Mouse (Mus musculus) hematopoietic stem cell, adult 5-6 weeks (primary cell): ENCODE data around the gene Ano2. TPM values are rescaled to one million over a fixed set of nuclear protein-coding genes. Genes with fewer than 3 reads are reported as not detected.

Experiments used
- ATAC-seq, 2 experiments: fragments of 125-278 bp in 1 of 2; replicated peaks in 1 of 2; 2 replicates each; pipeline ENCODE4 v1.8.0; 2016 to 2017; ENCODE audit warnings: inconsistent platforms in 2 of 2, mild to moderate bottlenecking in 2 of 2, moderate number of reproducible peaks in 2 of 2, low read depth in 1 of 2, moderate TSS enrichment in 1 of 2; ENCODE audit not compliant: low FRiP score in 2 of 2, poor library complexity in 2 of 2, severe bottlenecking in 2 of 2, insufficient read depth in 1 of 2, low TSS enrichment in 1 of 2
- total RNA-seq: library from RNA; stranded (forward); fragments of 172-1452, 232-1000 nt; gene quantifications from 2 replicates; pipeline ENCODE4 v1.2.3, GENCODE M21; 2017

Gene Ano2
- total RNA-seq, 1 experiment from 2014 or later, result not detected

- no peak; a peak in 1 of 4 replicates for ATAC-seq
Measured at GRCm38 (mm10) chr6:125727484-125727911, 37.3 kb downstream of the Ano2 start.

GRCm38 (mm10) chr6:125729471-125729870, 39.3 kb downstream of the Ano2 start:
- no peak for ATAC-seq

GRCm38 (mm10) chr6:125729986-125730535, 39.8 kb downstream of the Ano2 start:
- ATAC-seq, result no peak

GRCm38 (mm10) chr6:125737511-125738285, 47.5 kb downstream of the Ano2 start:
- ATAC-seq, result no peak

- peak; percentile 80 to 84 for ATAC-seq
Measured at GRCm38 (mm10) chr6:125743203-125744100, 53.2 kb downstream of the Ano2 start.

GRCm38 (mm10) chr6:125747322-125747930, 57.2 kb downstream of the Ano2 start:
- ATAC-seq, result no peak

GRCm38 (mm10) chr6:125748646-125749045, 58.4 kb downstream of the Ano2 start:
- ATAC-seq, result no peak

GRCm38 (mm10) chr6:125762851-125763519, 72.8 kb downstream of the Ano2 start:
- no peak for ATAC-seq

- no peak for ATAC-seq
Measured at GRCm38 (mm10) chr6:125773256-125773655, 83.0 kb downstream of the Ano2 start.

GRCm38 (mm10) chr6:125776291-125776690, 86.1 kb downstream of the Ano2 start:
- ATAC-seq, result no peak

- no peak for ATAC-seq
Measured at GRCm38 (mm10) chr6:125802954-125803353, 112.7 kb downstream of the Ano2 start.

- no peak for ATAC-seq
Measured at GRCm38 (mm10) chr6:125803364-125804011, 113.3 kb downstream of the Ano2 start.

- no peak for ATAC-seq
Measured at GRCm38 (mm10) chr6:125808996-125809649, 118.9 kb downstream of the Ano2 start.

GRCm38 (mm10) chr6:125811395-125811794, 121.2 kb downstream of the Ano2 start:
- no peak for ATAC-seq

- no peak for ATAC-seq
Measured at GRCm38 (mm10) chr6:125838121-125838520, 147.9 kb downstream of the Ano2 start.

- no peak for ATAC-seq
Measured at GRCm38 (mm10) chr6:125841284-125841683, 151.1 kb downstream of the Ano2 start.
